Mouse (Mus musculus) liver, postnatal 0 days (tissue): ENCODE data around the gene Asah2.

ENCODE experiments used
- CTCF ChIP-seq: sonication (generic); IDR thresholded peaks from 2 replicates; pipeline ENCODE4 v1.5.1; 2016; ENCODE audit warnings: antibody characterized with exemption, low read depth
- EP300 ChIP-seq: IDR thresholded peaks from 2 replicates; pipeline ENCODE4 v1.6.1; 2016; ENCODE audit warnings: antibody characterized with exemption, low read depth, mild to moderate bottlenecking

DNA sequence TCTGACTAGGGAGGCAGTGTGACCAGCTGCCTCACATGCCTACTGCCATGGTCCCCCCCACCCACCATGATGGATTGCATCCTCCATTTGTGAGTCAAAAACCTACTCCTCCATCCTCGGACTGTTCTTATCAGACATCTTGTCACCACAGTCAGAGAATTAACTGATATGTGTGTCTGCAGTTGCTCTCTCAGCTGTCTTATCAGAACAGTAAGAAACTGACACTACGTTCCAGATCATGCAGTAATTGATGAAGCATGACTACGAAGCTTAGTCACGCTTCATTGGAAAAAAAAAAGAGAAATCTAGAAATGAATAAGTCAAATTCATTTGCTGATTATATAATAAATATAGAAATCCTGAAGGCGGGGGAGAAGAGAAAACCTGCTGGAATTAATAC, 105.4 kb downstream of the Asah2 start:
- TF ChIP-seq CTCF, result no peak
- no peak for TF ChIP-seq EP300
